Mouse (Mus musculus) myocyte (in vitro differentiated cells): ENCODE data around the gene Triap1. TPM values are rescaled to one million over a fixed set of nuclear protein-coding genes. Genes with fewer than 3 reads are reported as not detected.
A peak's percentile ranks its signal among the peaks of the same experiment; 100 is the strongest.

Source experiments
- H3K27me3 ChIP-seq: one replicate; pipeline ENCODE4 v1.6.1; 2011; ENCODE audit not compliant: control insufficient read depth, insufficient read depth, insufficient read length
- H3K36me3 ChIP-seq: one replicate; pipeline ENCODE4 v1.6.1; 2011; ENCODE audit not compliant: control insufficient read depth, insufficient read depth
- H3K4me2 ChIP-seq: one replicate; pipeline ENCODE4 v1.6.1; 2011; ENCODE audit warnings: low read depth, control low read depth
- H3K4me3 ChIP-seq: one replicate; pipeline ENCODE4 v1.5.1; 2011; ENCODE audit warnings: mild to moderate bottlenecking, control low read depth, moderate library complexity
- H3K79me2 ChIP-seq: one replicate; pipeline ENCODE4 v1.6.1; 2011; ENCODE audit not compliant: control insufficient read depth, insufficient read depth
- H3ac ChIP-seq: one replicate; pipeline ENCODE4 v1.6.1; 2011; ENCODE audit not compliant: control insufficient read depth, insufficient read length
- CEBPB ChIP-seq: IDR thresholded peaks from 2 replicates; pipeline ENCODE4 v1.6.1; 2011; ENCODE audit warnings: mild to moderate bottlenecking, moderate library complexity; ENCODE audit not compliant: poor library complexity, insufficient read depth, severe bottlenecking
- E2F4 ChIP-seq: IDR thresholded peaks from one replicate; pipeline ENCODE4 v1.6.1; 2011; ENCODE audit warnings: mild to moderate bottlenecking, control low read depth, moderate library complexity; ENCODE audit not compliant: insufficient read depth
- MAX ChIP-seq: IDR thresholded peaks from one replicate; pipeline ENCODE4 v1.6.1; 2011; ENCODE audit warnings: low read depth, mild to moderate bottlenecking, control low read depth
- MYOD1 ChIP-seq, 3 experiments: IDR thresholded peaks; one replicate each; pipeline ENCODE4 v1.6.1; 2011; ENCODE audit warnings: control low read depth in 2 of 3, low read depth in 2 of 3, mild to moderate bottlenecking in 2 of 3, moderate library complexity in 1 of 3; ENCODE audit not compliant: insufficient read length in 2 of 3, control insufficient read depth in 1 of 3
- MYOG ChIP-seq, 3 experiments: IDR thresholded peaks; one replicate each; pipeline ENCODE4 v1.6.1; 2011; ENCODE audit warnings: control low read depth in 2 of 3, low read depth in 2 of 3, mild to moderate bottlenecking in 2 of 3; ENCODE audit not compliant: insufficient read length in 2 of 3, control insufficient read depth in 1 of 3, insufficient read depth in 1 of 3
- POLR2A ChIP-seq: IDR thresholded peaks from one replicate; pipeline ENCODE4 v1.6.1; 2011; ENCODE audit warnings: low read depth, mild to moderate bottlenecking, control low read depth, moderate library complexity; ENCODE audit not compliant: insufficient read length
- POLR2AphosphoS2 ChIP-seq: IDR thresholded peaks from one replicate; pipeline ENCODE4 v1.6.1; 2011; ENCODE audit warnings: low read depth, control low read depth; ENCODE audit not compliant: insufficient read length
- REST ChIP-seq: IDR thresholded peaks from one replicate; pipeline ENCODE4 v1.6.1; 2011; ENCODE audit warnings: mild to moderate bottlenecking, control low read depth, moderate library complexity; ENCODE audit not compliant: insufficient read depth, insufficient read length
- SRF ChIP-seq: IDR thresholded peaks from one replicate; pipeline ENCODE4 v1.6.1; 2011; ENCODE audit warnings: low read depth; ENCODE audit not compliant: control insufficient read depth, insufficient read length
- TCF12 ChIP-seq: IDR thresholded peaks from one replicate; pipeline ENCODE4 v1.6.1; 2011; ENCODE audit warnings: mild to moderate bottlenecking, control low read depth; ENCODE audit not compliant: poor library complexity, insufficient read depth, severe bottlenecking
- TCF3 ChIP-seq: IDR thresholded peaks from one replicate; pipeline ENCODE4 v1.6.1; 2011; ENCODE audit warnings: low read depth, control low read depth; ENCODE audit not compliant: insufficient read length
- USF1 ChIP-seq: IDR thresholded peaks from one replicate; pipeline ENCODE4 v1.6.1; 2011; ENCODE audit warnings: low read depth, mild to moderate bottlenecking, control low read depth, moderate library complexity
- polyA plus RNA-seq: library from polyadenylated mRNA; unstranded; fragments of >200 nt; fragmentation: generic; extraction: Trizol; gene quantifications from one replicate; pipeline ENCODE4 v1.2.1, GENCODE M21; 2012; ENCODE audit warnings: missing spikeins

Triap1 gene
- polyA plus RNA-seq, 1 experiment = 35.2 TPM

- peak overlapping the region; percentile 95 for H3ac ChIP-seq
- peaks cover 4% of the 10 kb centered on the region for H3K27me3 ChIP-seq
- H3K4me2 ChIP-seq = peak overlapping the region; percentile 77
- TF ChIP-seq USF1 (no peak), E2F4 (no peak), MAX (no peak), MYOD1 (IDR thresholded peaks at IDR 0.05; ENCODE audit: control insufficient read depth in 1 of 3, insufficient read length in 2 of 3, low read depth in 2 of 3) (no peak), POLR2AphosphoS2 (no peak), REST (no peak), POLR2A (no peak)
- H3K36me3 ChIP-seq = peaks cover 16% of the 10 kb centered on the region
- peaks cover 37% of the 10 kb centered on the region for H3K79me2 ChIP-seq
- H3K4me3 ChIP-seq = peak overlapping the region; percentile 80
These were observed 8.2 kb downstream of the Triap1 start for GRCm38 (mm10) chr5:115349225-115349555.

- no peak overlapping the region for H3K4me3 ChIP-seq
- H3ac ChIP-seq = no peak overlapping the region
- H3K27me3 ChIP-seq = peaks cover 18% of the 10 kb centered on the region
- H3K79me2 ChIP-seq = peaks cover 21% of the 10 kb centered on the region
- TF ChIP-seq TCF3 (no peak), MYOG (IDR thresholded peaks at IDR 0.05; ENCODE audit: control insufficient read depth in 1 of 3, insufficient read depth in 1 of 3, insufficient read length in 2 of 3, low read depth in 2 of 3) (no peak), TCF12 (no peak), MYOD1 (IDR thresholded peaks at IDR 0.05; ENCODE audit: control insufficient read depth in 1 of 3, insufficient read length in 2 of 3, low read depth in 2 of 3) (no peak), USF1 (no peak), POLR2AphosphoS2 (no peak), POLR2A (no peak), SRF (no peak), REST (no peak), CEBPB (no peak), MAX (no peak), E2F4 (no peak)
- H3K36me3 ChIP-seq = no peaks in the 10 kb centered on the region
- no peak overlapping the region for H3K4me2 ChIP-seq
These were observed 10.3 kb downstream of the Triap1 start for GRCm38 (mm10) chr5:115351348-115351747.

GRCm38 (mm10) chr5:115355070-115355469 is 14.0 kb downstream of the Triap1 start:
- Histone ChIP-seq H3K27me3 (peaks cover 18% of the 10 kb centered on the region), H3K36me3 (no peaks in the 10 kb centered on the region), H3K4me2 (no peak overlapping the region), H3K79me2 (no peaks in the 10 kb centered on the region), H3K4me3 (no peak overlapping the region), H3ac (no peak overlapping the region)
- no peak for TF ChIP-seq CEBPB
- no peak for TF ChIP-seq TCF12
- no peak for TF ChIP-seq MYOD1 (IDR thresholded peaks at IDR 0.05; ENCODE audit: control insufficient read depth in 1 of 3, insufficient read length in 2 of 3, low read depth in 2 of 3)
- TF ChIP-seq MYOG (IDR thresholded peaks at IDR 0.05; ENCODE audit: control insufficient read depth in 1 of 3, insufficient read depth in 1 of 3, insufficient read length in 2 of 3, low read depth in 2 of 3) = no peak
- no peak for TF ChIP-seq USF1
- TF ChIP-seq E2F4 = no peak
- no peak for TF ChIP-seq POLR2A
- TF ChIP-seq REST = no peak
- no peak for TF ChIP-seq SRF
- TF ChIP-seq TCF3 = no peak
- no peak for TF ChIP-seq POLR2AphosphoS2
- TF ChIP-seq MAX = no peak

- Histone ChIP-seq H3ac (no peak overlapping the region), H3K4me3 (no peak overlapping the region), H3K4me2 (peak overlapping the region; percentile 40), H3K36me3 (no peaks in the 10 kb centered on the region), H3K27me3 (peaks cover 15% of the 10 kb centered on the region), H3K79me2 (no peaks in the 10 kb centered on the region)
- TF ChIP-seq CEBPB = no peak
- no peak for TF ChIP-seq MYOG (IDR thresholded peaks at IDR 0.05; ENCODE audit: control insufficient read depth in 1 of 3, insufficient read depth in 1 of 3, insufficient read length in 2 of 3, low read depth in 2 of 3)
- TF ChIP-seq TCF3 = no peak
- no peak for TF ChIP-seq E2F4
- no peak for TF ChIP-seq REST
- TF ChIP-seq POLR2A = no peak
- no peak for TF ChIP-seq MYOD1 (IDR thresholded peaks at IDR 0.05; ENCODE audit: control insufficient read depth in 1 of 3, insufficient read length in 2 of 3, low read depth in 2 of 3)
- TF ChIP-seq USF1 = no peak
- TF ChIP-seq MAX = no peak
- no peak for TF ChIP-seq SRF
- TF ChIP-seq TCF12 = no peak
- no peak for TF ChIP-seq POLR2AphosphoS2
These were observed 17.8 kb downstream of the Triap1 start for GRCm38 (mm10) chr5:115358872-115359271.

- Histone ChIP-seq H3K27me3 (peaks cover 15% of the 10 kb centered on the region), H3K4me2 (no peak overlapping the region), H3K4me3 (no peak overlapping the region), H3K79me2 (no peaks in the 10 kb centered on the region), H3ac (no peak overlapping the region), H3K36me3 (no peaks in the 10 kb centered on the region)
- TF ChIP-seq REST = no peak
- no peak for TF ChIP-seq POLR2AphosphoS2
- TF ChIP-seq E2F4 = no peak
- TF ChIP-seq TCF12 = no peak
- TF ChIP-seq TCF3 = no peak
- TF ChIP-seq POLR2A = no peak
- no peak for TF ChIP-seq USF1
- TF ChIP-seq MYOD1 (IDR thresholded peaks at IDR 0.05; ENCODE audit: control insufficient read depth in 1 of 3, insufficient read length in 2 of 3, low read depth in 2 of 3) = no peak
- no peak for TF ChIP-seq SRF
- TF ChIP-seq MAX = no peak
- no peak for TF ChIP-seq CEBPB
- no peak for TF ChIP-seq MYOG (IDR thresholded peaks at IDR 0.05; ENCODE audit: control insufficient read depth in 1 of 3, insufficient read depth in 1 of 3, insufficient read length in 2 of 3, low read depth in 2 of 3)
These were observed 18.4 kb downstream of the Triap1 start for GRCm38 (mm10) chr5:115359438-115359837.
